Mouse (Mus musculus): Measurements from ENCODE around the gene Stra8. TPM values are rescaled to one million over a fixed set of nuclear protein-coding genes. Genes with fewer than 3 reads are reported as not detected.

Gene Stra8
- polyA plus RNA-seq, 1 experiment from 2014 or later, result not detected

DNA sequence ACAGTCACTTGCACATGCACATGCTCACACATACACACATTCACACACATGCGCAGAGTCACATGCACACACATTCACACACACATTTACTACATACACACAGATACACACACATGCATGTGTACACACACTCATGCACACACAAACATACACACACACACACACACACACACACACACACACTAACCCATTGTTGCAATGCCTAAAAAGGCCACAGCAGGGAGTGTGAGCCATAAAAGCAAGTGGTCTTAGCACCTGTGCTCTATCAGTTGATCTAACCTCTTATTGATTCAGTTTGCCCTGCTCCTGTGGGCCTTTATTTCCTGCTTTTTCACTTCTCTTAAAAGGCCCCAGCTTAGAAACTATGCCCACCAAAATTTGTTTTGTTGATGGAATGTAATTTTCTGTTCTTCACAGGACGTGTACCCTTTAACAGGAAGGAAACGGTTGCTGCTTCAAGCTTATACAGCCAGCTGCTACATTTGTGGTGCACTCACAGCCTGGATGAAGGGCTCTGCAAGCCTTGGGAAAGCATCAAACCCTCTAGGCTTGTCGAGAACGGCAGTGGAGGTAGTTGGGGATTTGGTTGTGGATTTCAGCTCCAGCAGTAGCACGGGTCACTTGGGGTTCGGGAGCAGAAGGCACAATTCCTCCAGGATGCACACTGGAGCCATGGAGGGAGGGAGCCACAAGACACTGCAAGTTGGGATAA lies 32.1 kb downstream of the Stra8 start:
- H3K27me3 ChIP-seq (replicated peaks), result no peaks in the 10 kb centered on the region
- no peak overlapping the region for H3K9ac ChIP-seq
- no peak overlapping the region for H3K4me2 ChIP-seq (replicated peaks)
- 70% methylated on average over 7 of the region's 7 CpGs for WGBS
- no peak overlapping the region for H3K27ac ChIP-seq
- no peak overlapping the region for H3K4me3 ChIP-seq (replicated peaks)
- no peaks in the 10 kb centered on the region for H3K9me3 ChIP-seq
- H3K4me1 ChIP-seq (replicated peaks), result no peaks in the 10 kb centered on the region
- H3K36me3 ChIP-seq, result no peaks in the 10 kb centered on the region; the same call in 1 of the 2 replicates
- no peak for ATAC-seq

DNA sequence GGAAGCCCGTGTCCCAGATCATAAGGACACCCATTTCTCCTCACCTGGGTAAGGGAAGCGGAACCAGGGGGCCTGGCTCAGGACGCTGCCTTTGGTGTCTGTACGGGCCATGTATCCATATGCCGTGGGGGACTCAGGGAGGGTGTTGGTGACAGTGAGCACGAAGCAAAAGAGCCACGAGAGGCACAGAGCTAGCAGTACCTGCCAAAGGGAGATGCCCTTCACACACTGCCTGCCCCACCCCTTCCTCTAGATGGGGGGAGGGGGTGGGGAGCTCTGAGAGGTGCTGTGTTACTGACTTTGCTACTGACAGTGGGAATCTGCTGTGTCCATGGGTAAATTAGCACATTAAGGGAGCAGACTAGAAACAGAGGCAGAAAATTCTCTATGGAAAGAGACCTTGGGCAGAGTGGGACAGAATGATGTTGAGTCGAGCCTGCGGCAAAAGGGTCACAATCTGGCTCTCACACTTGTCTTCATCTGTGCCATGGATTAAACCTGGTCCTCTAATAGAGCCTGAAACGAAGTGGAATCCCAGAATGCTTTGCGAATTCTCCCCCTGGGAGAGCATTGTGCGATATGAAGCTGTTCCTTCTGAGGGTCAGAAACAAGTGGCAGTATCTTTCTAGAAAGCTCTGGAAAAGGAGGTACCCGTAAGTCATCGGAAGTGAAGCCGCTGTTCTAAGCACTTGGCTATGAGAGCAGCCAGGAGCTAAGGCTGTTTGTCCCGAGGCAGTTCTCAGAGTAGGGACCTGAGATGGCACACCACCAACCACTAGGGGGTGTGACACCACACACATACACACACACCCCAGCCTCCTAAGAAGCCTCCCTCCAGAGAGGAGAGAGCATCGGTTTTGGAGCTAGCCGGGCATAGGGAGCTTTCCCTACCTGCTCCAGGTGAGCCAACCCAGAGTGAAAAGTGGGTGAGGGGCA lies 35.2 kb downstream of the Stra8 start:
- peak; percentile 76; the same call in 1 of the 2 replicates for ATAC-seq
- Histone ChIP-seq H3K4me3 (replicated peaks) (no peak overlapping the region), H3K36me3 (no peaks in the 10 kb centered on the region), H3K9me3 (no peaks in the 10 kb centered on the region), H3K4me1 (replicated peaks) (no peaks in the 10 kb centered on the region), H3K27ac (no peak overlapping the region), H3K9ac (no peak overlapping the region), H3K4me2 (replicated peaks) (peak overlapping the region; percentile 39; the same call in 1 of the 2 replicates), H3K27me3 (replicated peaks) (no peaks in the 10 kb centered on the region)
- WGBS, result 52% methylated on average over 18 of the region's 18 CpGs

DNA sequence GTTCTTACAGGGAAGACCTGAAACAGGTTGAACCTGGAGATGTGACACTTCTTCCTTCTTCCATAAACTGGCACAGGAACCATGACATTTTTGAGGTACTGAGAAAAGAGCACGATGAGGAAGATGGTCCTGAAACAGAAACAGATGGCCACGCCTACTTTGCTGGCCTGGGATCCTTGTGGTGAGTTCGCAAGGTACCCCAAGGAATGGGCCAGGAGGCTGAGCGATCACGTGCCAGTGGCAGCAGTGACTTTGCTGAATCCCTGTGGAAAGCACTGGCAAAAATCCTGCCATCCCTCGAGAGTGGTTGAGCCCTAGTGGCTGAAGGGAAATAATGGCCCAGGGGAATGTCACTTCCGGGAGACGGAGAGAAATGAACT lies 35.9 kb downstream of the Stra8 start:
- no peak overlapping the region for H3K9ac ChIP-seq
- 38% methylated on average over 8 of the region's 8 CpGs for WGBS
- H3K27ac ChIP-seq, result no peak overlapping the region
- H3K4me3 ChIP-seq (replicated peaks), result no peak overlapping the region
- H3K4me1 ChIP-seq (replicated peaks), result no peaks in the 10 kb centered on the region
- no peaks in the 10 kb centered on the region for H3K27me3 ChIP-seq (replicated peaks)
- H3K36me3 ChIP-seq, result no peaks in the 10 kb centered on the region
- H3K9me3 ChIP-seq, result no peaks in the 10 kb centered on the region
- peak overlapping the region; percentile 39; the same call in 1 of the 2 replicates for H3K4me2 ChIP-seq (replicated peaks)
- no peak for ATAC-seq

DNA sequence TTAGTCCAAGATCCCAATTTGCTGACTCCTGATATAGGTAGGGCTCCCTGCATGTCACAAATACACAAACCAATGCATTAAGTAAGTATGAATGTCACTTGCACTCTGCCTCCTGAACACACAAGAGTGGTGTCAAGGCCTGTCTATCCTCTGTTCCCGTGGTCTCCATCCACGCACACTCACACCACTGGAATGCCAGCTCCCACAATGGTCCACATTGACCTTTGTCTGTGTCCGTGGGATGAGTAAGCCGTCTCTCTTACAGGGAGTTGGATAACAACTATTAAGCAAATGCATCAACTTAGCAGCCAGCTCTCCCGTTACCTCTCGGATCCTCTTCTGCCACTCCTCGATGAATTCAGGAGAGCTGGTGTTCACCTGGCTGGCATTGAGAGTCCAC lies 39.2 kb downstream of the Stra8 start:
- Histone ChIP-seq H3K27me3 (replicated peaks) (no peaks in the 10 kb centered on the region), H3K4me2 (replicated peaks) (no peak overlapping the region), H3K9ac (no peak overlapping the region), H3K4me1 (replicated peaks) (no peaks in the 10 kb centered on the region), H3K9me3 (no peaks in the 10 kb centered on the region), H3K27ac (no peak overlapping the region), H3K4me3 (replicated peaks) (no peak overlapping the region), H3K36me3 (no peaks in the 10 kb centered on the region)
- 86% methylated on average over 7 of the region's 7 CpGs for WGBS
- ATAC-seq, result no peak

DNA sequence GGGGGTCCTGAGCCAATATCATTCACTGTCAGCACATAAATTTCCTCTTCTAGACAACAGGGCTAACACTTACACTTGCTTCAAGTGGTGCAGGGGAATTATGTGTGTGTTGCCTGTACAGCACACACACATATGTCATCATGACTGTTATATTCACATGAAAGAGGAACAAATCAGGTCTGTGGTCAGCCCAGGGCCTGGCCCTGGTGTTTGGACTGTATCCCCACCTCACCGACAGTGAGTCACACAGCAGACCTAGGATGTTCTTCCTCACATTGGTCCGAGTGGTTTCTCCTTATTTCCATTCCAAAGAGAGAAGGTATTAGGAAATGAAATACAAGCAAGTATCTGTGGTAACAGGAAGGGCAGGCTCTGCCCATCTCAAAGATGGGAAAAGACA lies 44.6 kb downstream of the Stra8 start:
- 83% methylated on average over 2 of the region's 2 CpGs for WGBS
- no peaks in the 10 kb centered on the region for H3K9me3 ChIP-seq
- no peaks in the 10 kb centered on the region for H3K27me3 ChIP-seq (replicated peaks)
- ATAC-seq, result no peak
- no peaks in the 10 kb centered on the region for H3K36me3 ChIP-seq
- H3K4me3 ChIP-seq (replicated peaks), result no peak overlapping the region
- H3K4me2 ChIP-seq (replicated peaks), result no peak overlapping the region
- H3K9ac ChIP-seq, result no peak overlapping the region
- no peaks in the 10 kb centered on the region for H3K4me1 ChIP-seq (replicated peaks)
- no peak overlapping the region for H3K27ac ChIP-seq

DNA sequence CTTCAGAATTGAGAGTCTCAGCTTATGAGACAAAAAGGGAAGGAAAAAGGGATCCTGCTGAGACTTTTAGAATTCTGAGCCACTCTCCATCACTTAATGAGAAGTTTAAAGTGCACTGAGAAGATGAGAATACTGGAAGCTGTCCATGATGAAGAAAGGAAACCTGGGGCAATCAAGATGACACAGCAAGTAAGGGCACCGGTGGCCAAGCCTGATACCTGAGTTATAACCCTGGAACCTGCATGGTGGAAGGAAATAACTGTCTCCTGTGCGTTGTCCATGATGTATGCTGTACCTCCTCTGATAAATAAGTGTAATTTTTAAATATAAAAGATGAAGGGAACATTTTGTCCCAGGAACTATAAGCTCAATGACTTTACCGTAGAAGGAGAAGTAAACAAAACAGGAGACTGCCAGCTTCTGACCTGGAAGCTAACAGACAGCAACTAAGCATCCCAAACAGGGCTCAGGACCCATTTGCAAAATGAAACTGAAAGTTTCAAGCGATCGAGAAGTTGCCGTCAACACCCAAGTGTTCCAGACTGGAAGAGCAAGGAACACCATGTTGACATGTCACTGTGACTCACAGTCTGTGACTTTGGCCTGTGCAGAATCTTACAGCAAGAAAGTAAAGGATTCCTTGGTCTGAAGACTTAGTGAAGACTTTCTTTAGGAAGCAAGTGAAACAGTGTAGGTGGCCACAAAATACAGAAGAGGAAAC lies 46.0 kb downstream of the Stra8 start:
- Histone ChIP-seq H3K9ac (no peak overlapping the region), H3K4me1 (replicated peaks) (no peaks in the 10 kb centered on the region), H3K27ac (no peak overlapping the region), H3K9me3 (no peaks in the 10 kb centered on the region), H3K36me3 (no peaks in the 10 kb centered on the region), H3K4me2 (replicated peaks) (no peak overlapping the region), H3K4me3 (replicated peaks) (no peak overlapping the region), H3K27me3 (replicated peaks) (no peaks in the 10 kb centered on the region)
- WGBS, result 84% methylated on average over 6 of the region's 6 CpGs
- no peak for ATAC-seq

DNA sequence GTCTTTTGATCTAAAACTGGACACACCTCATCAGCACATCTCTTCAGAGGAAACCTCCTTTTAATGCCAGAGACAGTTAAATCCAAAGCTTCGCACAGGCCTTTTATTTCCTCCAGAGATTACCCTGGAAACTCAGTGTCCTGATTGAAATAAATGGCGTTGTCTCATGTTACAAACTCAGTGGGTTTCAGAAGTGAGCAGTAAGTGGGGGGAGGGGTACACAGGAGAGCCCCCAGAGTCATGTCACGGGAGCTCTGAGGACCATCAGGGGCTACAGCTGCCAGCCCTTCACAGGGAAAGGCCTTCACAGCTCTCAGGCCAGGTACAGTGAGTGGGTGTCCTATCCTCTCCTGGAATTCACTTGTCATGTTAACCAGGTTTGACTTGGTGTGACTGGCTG lies 51.2 kb downstream of the Stra8 start:
- Histone ChIP-seq H3K36me3 (no peaks in the 10 kb centered on the region), H3K4me1 (replicated peaks) (no peaks in the 10 kb centered on the region), H3K9ac (no peak overlapping the region), H3K27ac (no peak overlapping the region), H3K27me3 (replicated peaks) (no peaks in the 10 kb centered on the region), H3K4me3 (replicated peaks) (no peak overlapping the region), H3K4me2 (replicated peaks) (no peak overlapping the region), H3K9me3 (no peaks in the 10 kb centered on the region)
- WGBS, result 41% methylated on average over 3 of the region's 3 CpGs
- ATAC-seq, result no peak

DNA sequence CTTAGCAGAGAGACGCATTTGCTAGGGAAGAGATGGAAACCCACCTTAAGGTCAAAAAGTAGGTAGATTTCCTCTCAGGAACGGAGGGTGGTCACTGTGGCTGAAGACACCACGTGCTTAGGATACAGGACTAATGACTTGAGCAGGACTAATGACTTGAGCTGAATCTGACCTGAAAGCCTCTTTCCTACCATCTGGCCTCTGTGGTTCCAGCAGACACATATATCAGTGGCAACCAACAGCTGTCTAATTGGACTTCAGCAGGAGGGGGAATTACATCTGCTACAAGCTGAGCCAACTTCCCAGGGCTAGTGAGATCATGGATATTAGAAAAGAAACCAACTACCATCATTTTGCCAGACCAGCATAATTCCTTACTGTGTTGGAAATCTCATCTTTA lies 59.3 kb downstream of the Stra8 start:
- Histone ChIP-seq H3K9ac (no peak overlapping the region), H3K4me3 (replicated peaks) (no peak overlapping the region), H3K27me3 (replicated peaks) (no peaks in the 10 kb centered on the region), H3K9me3 (no peaks in the 10 kb centered on the region), H3K36me3 (no peaks in the 10 kb centered on the region), H3K4me1 (replicated peaks) (no peaks in the 10 kb centered on the region), H3K27ac (no peak overlapping the region), H3K4me2 (replicated peaks) (no peak overlapping the region)
- ATAC-seq, result no peak
- 81% methylated on average over 3 of the region's 3 CpGs for WGBS

DNA sequence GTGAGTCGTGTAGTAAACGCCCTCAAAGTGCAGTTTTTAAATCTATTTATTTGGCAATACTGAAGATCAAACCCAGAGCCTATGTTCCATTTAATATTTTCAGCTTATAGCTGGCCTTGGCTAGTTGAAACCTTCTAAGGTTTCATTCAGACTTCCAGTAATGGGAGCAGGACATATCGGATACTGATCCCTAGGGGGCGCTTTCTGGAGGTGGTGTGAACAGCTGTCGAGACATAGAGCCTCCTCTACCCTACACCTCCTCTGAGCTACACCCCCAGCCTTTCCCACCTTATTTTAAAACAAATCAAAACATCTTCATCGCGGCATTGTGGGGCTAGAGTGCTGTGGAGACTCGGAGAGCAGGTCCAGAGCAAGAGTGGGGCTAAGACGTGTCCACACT lies 60.7 kb downstream of the Stra8 start:
- WGBS, result 63% methylated on average over 9 of the region's 9 CpGs
- Histone ChIP-seq H3K27me3 (replicated peaks) (no peaks in the 10 kb centered on the region), H3K4me1 (replicated peaks) (no peaks in the 10 kb centered on the region), H3K9ac (no peak overlapping the region), H3K4me3 (replicated peaks) (no peak overlapping the region), H3K4me2 (replicated peaks) (no peak overlapping the region), H3K27ac (no peak overlapping the region), H3K9me3 (no peaks in the 10 kb centered on the region), H3K36me3 (no peaks in the 10 kb centered on the region)
- ATAC-seq, result no peak

DNA sequence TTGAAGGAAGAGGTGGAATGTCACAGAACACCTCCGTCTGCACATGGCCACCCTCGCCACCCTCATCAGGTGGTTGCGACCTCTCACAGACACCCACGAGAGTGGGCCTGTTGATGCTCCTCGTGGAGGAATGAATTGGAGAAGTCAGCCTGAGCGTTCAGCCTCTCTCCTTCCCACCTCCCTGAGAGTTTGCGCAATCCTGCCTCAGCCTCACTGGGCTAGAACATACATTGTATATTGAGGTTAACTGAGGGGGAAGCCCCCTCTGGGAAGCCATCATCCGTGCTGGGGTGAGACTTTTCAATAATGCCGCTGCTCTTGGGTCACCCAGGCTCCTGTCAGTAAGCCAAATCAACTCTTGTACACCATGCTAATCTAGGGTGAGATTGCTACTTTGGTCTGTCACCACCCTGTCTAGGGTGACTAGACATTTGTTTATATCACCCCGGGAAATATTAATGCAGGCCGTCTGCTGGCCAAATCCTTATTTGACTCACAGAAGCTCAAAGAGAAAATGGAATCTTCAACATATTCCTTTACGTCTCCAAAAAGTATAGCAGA lies 67.2 kb downstream of the Stra8 start:
- ATAC-seq, result no peak
- Histone ChIP-seq H3K36me3 (no peaks in the 10 kb centered on the region), H3K27me3 (replicated peaks) (no peaks in the 10 kb centered on the region), H3K9me3 (no peaks in the 10 kb centered on the region), H3K9ac (no peak overlapping the region), H3K27ac (no peak overlapping the region), H3K4me2 (replicated peaks) (peak overlapping the region; percentile 50; the same call in 1 of the 2 replicates), H3K4me3 (replicated peaks) (no peak overlapping the region), H3K4me1 (replicated peaks) (peaks cover 8% of the 10 kb centered on the region; the same call in 1 of the 2 replicates)
- WGBS, result 85% methylated on average over 12 of the region's 12 CpGs

DNA sequence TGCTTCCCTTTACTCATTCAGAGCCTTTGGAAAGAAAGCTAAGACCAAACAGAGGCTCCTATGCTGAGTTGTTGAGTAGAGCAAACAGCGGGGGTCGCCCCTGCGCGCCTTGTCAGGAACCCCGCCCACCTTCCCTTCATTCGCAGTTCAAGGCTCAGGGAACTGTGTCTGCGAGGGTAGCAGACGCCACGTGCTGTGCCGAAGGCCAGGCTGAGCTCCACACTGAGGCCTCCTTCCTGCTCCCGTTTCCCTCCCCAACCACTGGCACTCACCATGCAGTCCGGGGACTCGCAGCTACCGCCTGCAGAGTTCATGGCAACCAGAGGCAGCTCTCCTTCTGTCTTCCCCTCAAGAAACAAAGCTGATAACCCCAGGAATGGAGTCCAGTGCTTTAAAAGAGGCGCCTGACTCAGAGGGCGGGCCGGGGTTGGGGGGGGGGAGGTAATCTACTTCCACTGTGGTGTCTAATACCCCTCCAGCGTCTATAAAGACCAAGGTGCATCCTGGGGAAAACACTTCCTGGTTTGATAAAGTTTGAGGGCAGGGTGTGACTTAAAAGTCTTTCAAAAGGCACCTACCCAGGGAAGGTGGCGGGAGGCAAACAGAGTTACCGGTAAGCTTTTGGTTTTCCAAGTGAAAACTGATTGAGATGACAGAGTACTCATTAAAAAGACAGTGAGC lies 68.3 kb downstream of the Stra8 start, which contains the start of gene Slc23a4:
Slc23a4 (minus strand) TSS at position 324 of the 681 bp plus-strand sequence.
- no peaks in the 10 kb centered on the region for H3K9me3 ChIP-seq
- H3K4me3 ChIP-seq (replicated peaks), result peak within 1 kb of the TSS; percentile 7; the same call in 1 of the 2 replicates
- H3K27me3 ChIP-seq (replicated peaks), result no peaks in the 10 kb centered on the region
- no peaks in the 10 kb centered on the region for H3K36me3 ChIP-seq
- peak within 1 kb of the TSS; percentile 28; the same call in 1 of the 2 replicates for H3K9ac ChIP-seq
- peaks cover 8% of the 10 kb centered on the region; the same call in 1 of the 2 replicates for H3K4me1 ChIP-seq (replicated peaks)
- peak; percentile 89 for ATAC-seq
- H3K27ac ChIP-seq, result peak within 1 kb of the TSS; percentile 2; the same call in 1 of the 2 replicates
- peak within 1 kb of the TSS; percentile 50 for H3K4me2 ChIP-seq (replicated peaks)
- WGBS, result 13% methylated on average over 20 of the region's 20 CpGs

All from intestine, embryonic 15.5 days (tissue).